Comparison of ENCODE assay signal across 12 mouse cellular contexts in genomic region chr14:48907403-48907973, GRCm38 (mm10).
A peak's percentile ranks its signal among the peaks of the same experiment; 100 is the strongest.
DNase-seq lines count a peak whose midpoint lies in the region; ATAC-seq lines count a peak whose summit lies in the region.
"Had no signal": no experiment of that assay in that cellular context is flagged by ENCODE, and none has a peak within 500 bp of the region (broad histone marks: within the 10 kb centered on the region; RNA-seq: fewer than 3 reads in every experiment).

No protein-coding gene starts in this region.

- no peak overlapping the region for H3K9ac ChIP-seq in neural tube, embryonic 13.5 days
- H3K9ac ChIP-seq in neural tube, embryonic 15.5 days (replicated peaks): no peak overlapping the region
- H3K9ac ChIP-seq in forebrain, embryonic 15.5 days (replicated peaks): no peak overlapping the region

- peak; percentile 65; the same call in 1 of the 2 replicates for ATAC-seq in neural tube, embryonic 13.5 days (ENCODE audit: low read depth)
- ATAC-seq in neural tube, embryonic 15.5 days (ENCODE audit: low FRiP score): no peak
- peak; percentile 74 for ATAC-seq in forebrain, embryonic 15.5 days (replicated peaks)

- H3K4me3 ChIP-seq in neural tube, embryonic 13.5 days: no peak overlapping the region
- H3K4me3 ChIP-seq in neural tube, embryonic 15.5 days (replicated peaks): no peak overlapping the region
- no peak overlapping the region for H3K4me3 ChIP-seq in forebrain, embryonic 15.5 days

- DNase-seq in adrenal gland, postnatal 25 days: peak; percentile 27
- no peak for DNase-seq in adrenal gland, adult 2 months
- no peak for DNase-seq in natural killer cell, adult 2 months (ENCODE audit: low spot score in 2 of 2)
- DNase-seq in left cerebral cortex, postnatal 25 days (ENCODE audit: low spot score in 2 of 2): no peak
- no peak for DNase-seq in adrenal gland, postnatal 14 days
- DNase-seq: adrenal gland, postnatal 36 days; heart, postnatal 36 days; lung, postnatal 4 days; spleen, adult 18-20 months had no signal

- no peaks in the 10 kb centered on the region for H3K9me3 ChIP-seq in neural tube, embryonic 13.5 days
- H3K9me3 ChIP-seq in neural tube, embryonic 15.5 days (replicated peaks): no peaks in the 10 kb centered on the region
- no peaks in the 10 kb centered on the region for H3K9me3 ChIP-seq in forebrain, embryonic 15.5 days

- H3K4me1 ChIP-seq in neural tube, embryonic 13.5 days (replicated peaks): peaks cover 8% of the 10 kb centered on the region; the same call in 1 of the 2 replicates
- H3K4me1 ChIP-seq in neural tube, embryonic 15.5 days: no peaks in the 10 kb centered on the region
- peaks cover 37% of the 10 kb centered on the region for H3K4me1 ChIP-seq in forebrain, embryonic 15.5 days

- H3K27ac ChIP-seq in neural tube, embryonic 13.5 days (replicated peaks): no peak overlapping the region
- no peak overlapping the region for H3K27ac ChIP-seq in neural tube, embryonic 15.5 days (replicated peaks)
- H3K27ac ChIP-seq in forebrain, embryonic 15.5 days (replicated peaks): peak overlapping the region; percentile 44

- H3K4me2 ChIP-seq in neural tube, embryonic 13.5 days: no peak overlapping the region
- H3K4me2 ChIP-seq in neural tube, embryonic 15.5 days: no peak overlapping the region
- 0 out of 2 replicates have a peak overlapping the region, but pooled peaks have one; percentile 5 for H3K4me2 ChIP-seq in forebrain, embryonic 15.5 days (replicated peaks)

- H3K36me3 ChIP-seq in neural tube, embryonic 13.5 days: no peaks in the 10 kb centered on the region
- no peaks in the 10 kb centered on the region for H3K36me3 ChIP-seq in neural tube, embryonic 15.5 days
- no peaks in the 10 kb centered on the region for H3K36me3 ChIP-seq in forebrain, embryonic 15.5 days

- intact Hi-C loops in left cerebral cortex, postnatal 25 days (cut with DNase I): no loop called here

- H3K27me3 ChIP-seq in neural tube, embryonic 13.5 days: no peaks in the 10 kb centered on the region
- no peaks in the 10 kb centered on the region for H3K27me3 ChIP-seq in neural tube, embryonic 15.5 days (replicated peaks)
- 0 out of 2 replicates have a peak, but pooled peaks cover 4% of the 10 kb centered on the region for H3K27me3 ChIP-seq in forebrain, embryonic 15.5 days

- 68% methylated on average over 6 of the region's 6 CpGs for WGBS in neural tube, embryonic 13.5 days
- 65% methylated on average over 6 of the region's 6 CpGs for WGBS in neural tube, embryonic 15.5 days
- 34% methylated on average over 6 of the region's 6 CpGs for WGBS in forebrain, embryonic 15.5 days
